Mouse (Mus musculus) embryonic facial prominence, embryonic 12.5 days (tissue): ENCODE results near the gene Ros1. TPM values are rescaled to one million over a fixed set of nuclear protein-coding genes. Genes with fewer than 3 reads are reported as not detected.

Experiments used
- ATAC-seq: fragments of 200-750 bp; cut with Nextera tagmentation; 2 replicates; pipeline ENCODE4 v1.8.0; 2017; ENCODE audit not compliant: insufficient number of reproducible peaks, insufficient read depth, low FRiP score, low TSS enrichment
- H3K27ac ChIP-seq: fragments of 300-500 bp; sonication (generic); 2 replicates; pipeline ENCODE4 v1.5.1; 2016; ENCODE audit warnings: mild to moderate bottlenecking
- H3K27me3 ChIP-seq: fragments of 300-500 bp; sonication (generic); 2 replicates; pipeline ENCODE4 v1.6.1; 2016; ENCODE audit warnings: mild to moderate bottlenecking, moderate library complexity
- H3K36me3 ChIP-seq: fragments of 300-500 bp; sonication (generic); 2 replicates; pipeline ENCODE4 v1.6.1; 2016; ENCODE audit warnings: mild to moderate bottlenecking
- H3K4me1 ChIP-seq: fragments of 300-500 bp; sonication (generic); 2 replicates; pipeline ENCODE4 v1.6.1; 2016
- H3K4me2 ChIP-seq: fragments of 300-500 bp; sonication (generic); replicated peaks from 2 replicates; pipeline ENCODE4 v1.6.1; 2016; ENCODE audit warnings: mild to moderate bottlenecking, moderate library complexity
- H3K4me3 ChIP-seq: fragments of 300-500 bp; sonication (generic); 2 replicates; pipeline ENCODE4 v1.5.1; 2016; ENCODE audit warnings: mild to moderate bottlenecking
- H3K9ac ChIP-seq: fragments of 300-500 bp; sonication (generic); 2 replicates; pipeline ENCODE4 v1.6.1; 2016; ENCODE audit warnings: mild to moderate bottlenecking, moderate library complexity
- H3K9me3 ChIP-seq: fragments of 300-500 bp; sonication (generic); 2 replicates; pipeline ENCODE4 v1.6.1; 2016; ENCODE audit warnings: mild to moderate bottlenecking, moderate library complexity
- WGBS: fragments of 180-500 bp; shearing (Covaris S2); methylation state at CpG from one replicate; pipeline ENCODE4 v1.1.7; 2016; 5-methylcytosine and 5-hydroxymethylcytosine counted together
- polyA plus RNA-seq: library from polyadenylated mRNA; unstranded; fragments of >200 nt; fragmentation: Nextera tagmentation; extraction: Ambion mirVana; gene quantifications from 2 replicates; pipeline ENCODE4 v1.2.1, GENCODE M21; 2016

The Ros1 gene
- polyA plus RNA-seq = not detected in 2 replicates

DNA sequence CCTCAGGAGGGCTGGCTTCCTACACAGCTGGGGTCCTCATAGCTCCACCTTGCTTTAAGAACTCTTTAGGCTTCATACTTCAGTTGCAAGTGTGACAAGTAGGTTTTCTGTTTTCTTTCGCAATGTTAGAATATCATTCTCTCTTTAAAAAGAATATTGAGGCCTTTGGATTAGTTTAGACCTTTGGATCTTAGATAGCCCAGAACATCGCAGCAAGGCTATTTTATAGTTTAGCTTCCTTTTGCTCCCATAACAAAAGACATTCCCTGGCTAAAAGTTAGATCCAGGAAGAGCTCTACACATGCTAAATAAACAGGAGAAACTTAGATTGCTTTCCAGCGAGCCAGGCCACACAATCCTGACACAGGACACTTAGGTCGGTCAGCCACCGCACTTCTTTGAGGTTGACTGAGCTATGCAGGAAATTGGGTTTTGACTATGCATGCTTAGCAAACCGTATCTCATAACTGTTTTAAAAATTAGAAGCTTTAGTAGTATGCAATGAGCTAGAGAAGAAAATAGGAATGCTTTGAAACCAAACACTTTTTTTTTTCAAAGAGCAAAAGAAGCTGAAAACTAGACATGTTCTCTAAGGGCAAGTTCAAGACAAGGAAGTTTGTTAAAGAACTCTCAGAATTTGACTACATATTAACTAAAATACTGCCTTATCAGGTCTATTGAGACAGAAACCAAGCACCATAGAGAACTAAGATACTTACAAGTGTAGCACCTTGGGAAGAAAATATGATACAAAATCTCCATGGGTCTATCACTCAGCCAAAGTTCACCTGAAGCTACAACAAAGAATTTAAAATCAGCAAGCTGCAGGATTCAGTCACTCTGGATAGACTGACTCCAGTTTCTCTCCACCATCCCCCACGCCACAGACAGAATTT, at the start of gene Ros1:
Ros1 (minus strand) TSS at position 288 of the 896 bp plus-strand sequence.
- Histone ChIP-seq H3K4me2 (no peak within 1 kb of the TSS), H3K27ac (no peak within 1 kb of the TSS), H3K36me3 (no peaks in the 10 kb centered on the region), H3K27me3 (no peaks in the 10 kb centered on the region), H3K9ac (no peak within 1 kb of the TSS), H3K9me3 (no peaks in the 10 kb centered on the region), H3K4me3 (no peak within 1 kb of the TSS), H3K4me1 (no peaks in the 10 kb centered on the region)
- no peak for ATAC-seq
- WGBS = 72% methylated on average over 7 of the region's 7 CpGs

- no peaks in the 10 kb centered on the region for H3K9me3 ChIP-seq
- H3K27ac ChIP-seq = no peak overlapping the region
- WGBS = 21% methylated on average over 7 of the region's 7 CpGs
- no peaks in the 10 kb centered on the region for H3K27me3 ChIP-seq
- H3K4me1 ChIP-seq = no peaks in the 10 kb centered on the region
- no peak for ATAC-seq
- no peak overlapping the region for H3K9ac ChIP-seq
- no peaks in the 10 kb centered on the region for H3K36me3 ChIP-seq
- no peak overlapping the region for H3K4me2 ChIP-seq
- H3K4me3 ChIP-seq = no peak overlapping the region
Observed at GRCm38 (mm10) chr10:52242680-52243323, 47.8 kb upstream of the Ros1 start.

DNA sequence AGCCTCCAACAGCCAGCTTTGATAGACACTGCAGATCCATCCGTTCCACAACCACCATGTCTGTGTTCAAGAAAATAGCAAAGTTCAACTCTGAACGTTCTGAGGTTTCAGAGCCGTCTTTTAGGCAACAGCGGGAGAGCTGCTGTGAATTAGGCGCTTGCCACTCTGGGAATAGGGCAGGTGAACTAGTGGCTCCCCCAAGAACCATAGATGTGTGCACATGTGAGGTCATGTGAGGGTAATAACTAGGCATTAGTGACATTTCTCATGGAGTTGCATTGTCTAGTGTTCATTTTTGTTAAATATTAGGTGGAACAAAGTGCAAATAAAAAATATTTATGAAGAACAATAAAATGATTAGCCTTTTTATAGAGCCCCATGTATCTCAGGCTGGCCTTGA, 47.0 kb upstream of the Ros1 start:
- H3K4me2 ChIP-seq = no peak overlapping the region
- H3K36me3 ChIP-seq = no peaks in the 10 kb centered on the region
- no peak overlapping the region for H3K9ac ChIP-seq
- no peak overlapping the region for H3K27ac ChIP-seq
- 84% methylated on average over 5 of the region's 5 CpGs for WGBS
- H3K4me1 ChIP-seq = no peaks in the 10 kb centered on the region
- ATAC-seq = no peak
- H3K9me3 ChIP-seq = no peaks in the 10 kb centered on the region
- H3K4me3 ChIP-seq = no peak overlapping the region
- no peaks in the 10 kb centered on the region for H3K27me3 ChIP-seq

DNA sequence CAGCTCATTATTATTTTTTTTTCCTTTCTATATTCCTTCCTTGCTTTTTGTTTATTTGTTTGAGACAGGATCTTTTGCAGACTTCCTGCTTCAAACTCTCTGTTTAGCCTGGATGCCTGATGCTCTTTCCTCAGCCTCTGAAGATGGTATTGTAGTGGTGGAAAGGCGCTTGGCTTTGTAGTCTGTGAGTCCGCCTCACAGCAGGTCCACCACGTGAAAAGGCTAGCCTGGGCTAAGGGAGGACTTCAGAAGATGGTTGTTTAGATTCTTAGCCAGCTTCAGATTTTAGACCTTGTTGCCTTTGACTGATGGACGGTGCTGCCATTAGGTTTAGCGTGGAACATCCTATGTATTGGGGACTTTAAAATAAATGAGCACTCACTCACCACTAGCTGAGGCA, 40.4 kb upstream of the Ros1 start:
- Histone ChIP-seq H3K27ac (no peak overlapping the region), H3K27me3 (no peaks in the 10 kb centered on the region), H3K36me3 (no peaks in the 10 kb centered on the region), H3K4me2 (peak overlapping the region; percentile 72; the same call in 1 of the 2 replicates), H3K4me3 (no peak overlapping the region), H3K9ac (no peak overlapping the region), H3K4me1 (peaks cover 6% of the 10 kb centered on the region; the same call in 1 of the 2 replicates), H3K9me3 (no peaks in the 10 kb centered on the region)
- WGBS = 84% methylated on average over 5 of the region's 5 CpGs
- no peak for ATAC-seq

DNA sequence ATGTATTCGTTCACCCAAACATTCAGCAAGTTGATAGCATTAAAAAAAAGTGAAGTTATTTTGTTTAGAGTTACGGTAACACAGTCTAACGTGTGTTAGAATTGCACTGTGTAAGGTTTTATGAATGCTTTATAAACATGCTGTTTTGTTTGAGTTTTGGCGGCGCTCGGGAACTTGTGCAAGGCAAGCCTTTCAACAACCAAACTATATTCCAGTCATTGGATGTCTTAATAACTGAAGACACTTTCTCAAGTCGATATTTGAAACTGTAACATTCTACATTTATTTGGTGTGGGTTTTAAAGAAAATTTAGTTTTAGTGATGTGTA, 39.6 kb upstream of the Ros1 start:
- peak overlapping the region; percentile 72 for H3K4me2 ChIP-seq
- H3K27me3 ChIP-seq = no peaks in the 10 kb centered on the region
- H3K4me3 ChIP-seq = peak overlapping the region; percentile 85
- H3K27ac ChIP-seq = no peak overlapping the region
- no peaks in the 10 kb centered on the region for H3K9me3 ChIP-seq
- ATAC-seq = no peak
- H3K9ac ChIP-seq = peak overlapping the region; percentile 75; the same call in 1 of the 2 replicates
- no peaks in the 10 kb centered on the region for H3K36me3 ChIP-seq
- peaks cover 6% of the 10 kb centered on the region; the same call in 1 of the 2 replicates for H3K4me1 ChIP-seq
- WGBS = 17% methylated on average over 7 of the region's 7 CpGs

GRCm38 (mm10) chr10:52233969-52234653, 39.1 kb upstream of the Ros1 start:
- peak overlapping the region; percentile 24; the same call in 1 of the 2 replicates for H3K27ac ChIP-seq
- H3K4me1 ChIP-seq = peaks cover 6% of the 10 kb centered on the region; the same call in 1 of the 2 replicates
- under 1% methylated on average over 31 of the region's 40 CpGs for WGBS
- H3K9me3 ChIP-seq = no peaks in the 10 kb centered on the region
- H3K27me3 ChIP-seq = no peaks in the 10 kb centered on the region
- peak overlapping the region; percentile 85 for H3K4me3 ChIP-seq
- no peaks in the 10 kb centered on the region for H3K36me3 ChIP-seq
- H3K4me2 ChIP-seq = peak overlapping the region; percentile 72
- H3K9ac ChIP-seq = peak overlapping the region; percentile 75
- peak; percentile 37; the same call in 1 of the 2 replicates for ATAC-seq

GRCm38 (mm10) chr10:52233301-52233968, 38.4 kb upstream of the Ros1 start, which contains the start of gene Dcbld1:
Gene Dcbld1 (plus strand): TSS chr10:52233619.
- under 1% methylated on average over 54 of the region's 60 CpGs for WGBS
- Histone ChIP-seq H3K9ac (peak within 1 kb of the TSS; percentile 75), H3K4me3 (peak within 1 kb of the TSS; percentile 85), H3K27me3 (no peaks in the 10 kb centered on the region), H3K9me3 (no peaks in the 10 kb centered on the region), H3K4me1 (peaks cover 6% of the 10 kb centered on the region; the same call in 1 of the 2 replicates), H3K4me2 (peak within 1 kb of the TSS; percentile 72), H3K36me3 (no peaks in the 10 kb centered on the region), H3K27ac (peak within 1 kb of the TSS; percentile 24; the same call in 1 of the 2 replicates)
- peak; percentile 91 for ATAC-seq

GRCm38 (mm10) chr10:52232196-52233176, 37.4 kb upstream of the Ros1 start:
- no peaks in the 10 kb centered on the region for H3K27me3 ChIP-seq
- H3K4me1 ChIP-seq = peaks cover 6% of the 10 kb centered on the region; the same call in 1 of the 2 replicates
- WGBS = 10% methylated on average over 21 of the region's 21 CpGs
- H3K4me2 ChIP-seq = peak overlapping the region; percentile 72
- no peaks in the 10 kb centered on the region for H3K9me3 ChIP-seq
- peak overlapping the region; percentile 85 for H3K4me3 ChIP-seq
- H3K36me3 ChIP-seq = no peaks in the 10 kb centered on the region
- H3K9ac ChIP-seq = no peak overlapping the region
- ATAC-seq = no peak
- no peak overlapping the region for H3K27ac ChIP-seq

DNA sequence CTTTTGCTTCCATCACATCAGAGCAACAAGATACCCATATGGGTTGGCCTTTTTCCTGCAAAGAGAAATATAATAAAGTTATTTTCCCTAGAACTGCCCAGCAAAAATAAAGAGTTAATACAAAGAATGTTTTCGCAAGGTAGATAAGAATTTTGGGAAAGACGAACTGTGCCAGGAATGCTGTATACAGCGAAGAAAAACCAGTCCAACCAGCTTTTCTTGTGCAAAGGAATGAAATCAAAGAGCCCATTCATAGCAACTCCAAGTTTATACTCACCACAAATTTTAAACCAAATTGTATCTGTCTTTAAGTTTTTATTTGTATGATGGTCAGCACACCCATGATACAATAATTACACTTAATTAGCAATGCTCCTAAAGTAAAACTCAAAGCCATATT, 24.6 kb upstream of the Ros1 start:
- Histone ChIP-seq H3K27me3 (no peaks in the 10 kb centered on the region), H3K36me3 (no peaks in the 10 kb centered on the region), H3K9me3 (no peaks in the 10 kb centered on the region), H3K27ac (no peak overlapping the region), H3K9ac (no peak overlapping the region), H3K4me2 (no peak overlapping the region), H3K4me3 (no peak overlapping the region), H3K4me1 (no peaks in the 10 kb centered on the region)
- ATAC-seq = no peak
- WGBS = 66% methylated on average over 3 of the region's 3 CpGs

GRCm38 (mm10) chr10:52217564-52217934, 22.5 kb upstream of the Ros1 start:
- Histone ChIP-seq H3K4me2 (no peak overlapping the region), H3K4me1 (no peaks in the 10 kb centered on the region), H3K27me3 (no peaks in the 10 kb centered on the region), H3K27ac (no peak overlapping the region), H3K4me3 (no peak overlapping the region), H3K36me3 (no peaks in the 10 kb centered on the region), H3K9me3 (no peaks in the 10 kb centered on the region), H3K9ac (no peak overlapping the region)
- no peak for ATAC-seq
- WGBS = 44% methylated on average over 7 of the region's 7 CpGs
